Mouse (Mus musculus) intestine, embryonic 14.5 days (tissue): ENCODE measurements at regions not wholly inside any gene's neighbourhood (a gene's known extent, or its start where the extent isn't known, plus 50 kb on each side); places are given as distances from the start of the nearest gene placed in this dataset.

Experiments
- ATAC-seq: fragments of 200-750 bp; cut with Nextera tagmentation; replicated peaks from 2 replicates; pipeline ENCODE4 v1.8.0; 2017; ENCODE audit warnings: low read depth, moderate number of reproducible peaks, moderate TSS enrichment, moderate library complexity; ENCODE audit not compliant: low FRiP score, low TSS enrichment
- DNase-seq: peaks from one replicate; pipeline ENCODE4 v3.0.0-alpha.2; 2018; ENCODE audit warnings: low spot score
- H3K27ac ChIP-seq: fragments of 300-500 bp; sonication (generic); 2 replicates; pipeline ENCODE4 v1.5.1; 2014; ENCODE audit warnings: low read depth, mild to moderate bottlenecking, control low read depth
- H3K27me3 ChIP-seq: fragments of 300-500 bp; sonication (generic); replicated peaks from 2 replicates; pipeline ENCODE4 v1.6.1; 2014; ENCODE audit warnings: low read length, control low read depth; ENCODE audit not compliant: control insufficient read depth, insufficient read depth
- H3K36me3 ChIP-seq: fragments of 300-500 bp; sonication (generic); 2 replicates; pipeline ENCODE4 v1.6.1; 2014; ENCODE audit warnings: low read length, control low read depth; ENCODE audit not compliant: control insufficient read depth, insufficient read depth
- H3K4me1 ChIP-seq: fragments of 300-500 bp; sonication (generic); replicated peaks from 2 replicates; pipeline ENCODE4 v1.6.1; 2014; ENCODE audit warnings: low read length, control low read depth, mixed read lengths; ENCODE audit not compliant: control insufficient read depth, insufficient read depth
- H3K4me2 ChIP-seq: fragments of 300-500 bp; sonication (generic); 2 replicates; pipeline ENCODE4 v1.6.1; 2014; ENCODE audit warnings: low read length
- H3K4me3 ChIP-seq: fragments of 300-500 bp; sonication (generic); 2 replicates; pipeline ENCODE4 v1.5.1; 2014; ENCODE audit warnings: low read depth, low read length, control low read depth, mixed read lengths
- H3K9ac ChIP-seq: fragments of 300-500 bp; sonication (generic); 2 replicates; pipeline ENCODE4 v1.6.1; 2014; ENCODE audit warnings: mild to moderate bottlenecking, low read length
- H3K9me3 ChIP-seq: fragments of 300-500 bp; sonication (generic); 2 replicates; pipeline ENCODE4 v1.6.1; 2016; ENCODE audit warnings: low read length, control low read depth; ENCODE audit not compliant: control insufficient read depth
- WGBS: fragments of 180-500 bp; shearing (Covaris S2); extraction: QIAGEN DNeasy Blood & Tissue Kit; methylation state at CpG from one replicate; pipeline ENCODE4 v1.1.7; 2014; 5-methylcytosine and 5-hydroxymethylcytosine counted together

DNA sequence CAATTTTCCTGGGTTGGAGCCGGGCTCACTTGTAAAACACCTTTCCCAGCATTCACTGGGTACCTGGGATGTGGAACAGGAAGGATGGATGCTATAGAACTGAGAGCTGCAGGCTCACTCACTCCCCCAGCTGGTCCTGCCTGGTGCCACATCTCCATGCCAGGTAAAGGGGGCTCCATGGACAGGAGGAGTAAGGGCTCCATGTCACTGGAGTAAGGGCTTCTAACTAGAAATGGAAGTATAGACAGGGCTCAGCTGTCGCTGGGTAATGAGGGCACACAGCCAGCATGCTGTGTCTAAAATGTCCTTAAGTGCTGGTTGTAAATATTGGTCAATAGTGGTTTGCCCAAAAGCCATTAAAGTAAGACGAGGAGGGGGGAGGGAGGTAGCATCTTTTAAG is 99.4 kb upstream of the Gpr12 start:
- H3K9me3 ChIP-seq: no peaks in the 10 kb centered on the region
- no peak overlapping the region for H3K4me3 ChIP-seq
- H3K9ac ChIP-seq: no peak overlapping the region
- no peaks in the 10 kb centered on the region for H3K27me3 ChIP-seq
- DNase-seq (no peak), ATAC-seq (no peak)
- WGBS: 43% methylated on average over 3 of the region's 3 CpGs
- no peak overlapping the region; the same call in 1 of the 2 replicates for H3K27ac ChIP-seq
- no peaks in the 10 kb centered on the region for H3K36me3 ChIP-seq
- peaks cover 21% of the 10 kb centered on the region for H3K4me1 ChIP-seq
- no peak overlapping the region for H3K4me2 ChIP-seq

DNA sequence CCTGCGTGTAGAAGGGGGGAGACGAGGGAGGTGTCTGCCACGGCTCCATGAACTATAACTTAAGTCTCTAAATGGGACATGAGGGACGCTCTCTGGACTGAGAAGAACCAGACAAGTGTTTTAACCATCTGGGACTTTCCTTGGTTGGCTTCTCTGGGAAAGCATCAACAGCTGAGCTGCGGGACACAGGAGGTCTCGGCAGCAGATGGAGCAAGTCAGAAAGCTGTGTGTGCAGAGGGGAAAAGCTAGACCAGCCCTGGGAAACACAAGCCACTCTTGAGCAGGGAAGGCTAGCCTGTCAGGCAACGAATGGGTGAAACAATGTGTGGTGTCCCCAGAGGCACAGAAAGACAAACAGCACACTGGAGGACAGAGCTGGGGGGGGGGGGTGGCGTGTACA is 98.5 kb upstream of the Gpr12 start:
- Histone ChIP-seq H3K4me1 (peaks cover 21% of the 10 kb centered on the region), H3K27me3 (no peaks in the 10 kb centered on the region), H3K27ac (peak overlapping the region; percentile 58; the same call in 1 of the 2 replicates), H3K9ac (no peak overlapping the region), H3K9me3 (no peaks in the 10 kb centered on the region), H3K4me2 (no peak overlapping the region), H3K4me3 (no peak overlapping the region), H3K36me3 (no peaks in the 10 kb centered on the region)
- DNase-seq: no peak
- no peak for ATAC-seq
- 21% methylated on average over 7 of the region's 8 CpGs for WGBS

DNA sequence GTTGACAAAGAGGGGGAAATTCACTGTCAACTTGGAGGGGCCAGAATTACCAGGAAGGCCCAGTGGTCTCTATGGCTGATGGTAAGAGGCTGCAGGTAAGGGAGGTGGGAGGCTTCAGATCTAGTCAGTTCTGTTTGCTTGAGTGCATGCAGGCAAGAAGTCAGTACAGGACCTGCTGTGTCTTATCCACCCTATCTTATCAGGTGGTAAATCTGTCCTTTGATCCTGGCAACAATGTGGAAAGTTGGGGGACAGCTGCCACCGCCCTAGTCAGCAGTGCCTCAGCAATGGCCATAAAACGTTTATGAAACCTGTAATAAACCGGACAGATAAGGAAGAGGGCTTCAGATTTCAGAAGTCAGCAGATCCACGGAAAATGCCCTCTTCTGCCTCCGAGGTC is 97.9 kb upstream of the Gpr12 start:
- 21% methylated on average over 5 of the region's 5 CpGs for WGBS
- H3K9me3 ChIP-seq: no peaks in the 10 kb centered on the region
- peaks cover 21% of the 10 kb centered on the region for H3K4me1 ChIP-seq
- no peaks in the 10 kb centered on the region for H3K36me3 ChIP-seq
- H3K9ac ChIP-seq: no peak overlapping the region
- DNase-seq (peak; percentile 65), ATAC-seq (peak; percentile 52)
- no peak overlapping the region for H3K4me3 ChIP-seq
- H3K4me2 ChIP-seq: no peak overlapping the region
- peak overlapping the region; percentile 52; the same call in 1 of the 2 replicates for H3K27ac ChIP-seq
- no peaks in the 10 kb centered on the region for H3K27me3 ChIP-seq

DNA sequence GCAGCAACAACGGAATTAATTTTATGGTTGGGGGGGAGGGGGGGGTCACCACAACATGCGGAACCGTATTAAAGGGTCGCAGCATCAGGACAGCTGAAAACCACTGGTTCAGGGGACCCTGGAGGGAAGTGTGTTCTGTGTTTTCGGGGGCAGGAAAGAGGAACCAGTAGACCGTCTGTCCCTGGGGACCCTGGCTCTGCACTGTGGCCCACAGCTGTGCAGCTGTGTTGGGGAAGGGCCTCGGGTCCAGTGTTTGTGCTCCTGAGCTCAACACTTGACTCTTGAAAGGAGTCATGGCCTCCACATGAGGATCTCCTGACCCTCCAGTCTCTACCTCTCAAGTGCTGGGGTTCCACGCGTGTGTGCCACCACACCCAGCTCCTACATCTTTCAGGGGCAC is 96.5 kb upstream of the Gpr12 start:
- DNase-seq: no peak

DNA sequence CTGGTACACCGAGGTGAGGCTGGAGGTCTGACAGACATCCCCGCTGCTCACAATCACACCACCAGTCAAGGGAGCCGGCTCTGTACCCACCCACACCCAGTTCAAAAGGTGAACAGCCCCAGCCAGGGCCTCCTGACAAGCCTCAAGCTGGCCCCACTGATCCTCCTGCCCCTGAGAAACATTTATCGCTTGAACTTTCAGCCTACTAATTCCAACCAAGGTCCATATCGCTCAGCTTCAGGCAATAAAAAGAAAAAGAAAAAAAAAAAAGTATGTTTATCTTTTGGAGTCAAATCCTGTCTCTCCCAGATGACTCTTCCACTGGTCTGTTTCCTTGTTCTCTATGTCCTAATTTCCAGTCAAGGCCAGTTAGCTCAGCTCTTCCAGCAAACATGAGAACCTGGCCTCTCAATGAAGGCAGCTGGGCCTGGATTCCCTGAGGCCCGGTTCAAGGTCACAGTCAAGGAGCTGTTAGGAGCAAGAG is 94.2 kb upstream of the Gpr12 start:
- Histone ChIP-seq H3K27me3 (no peaks in the 10 kb centered on the region), H3K27ac (peak overlapping the region; percentile 80; the same call in 1 of the 2 replicates), H3K4me3 (no peak overlapping the region), H3K36me3 (no peaks in the 10 kb centered on the region), H3K9ac (no peak overlapping the region), H3K9me3 (no peaks in the 10 kb centered on the region), H3K4me1 (peaks cover 17% of the 10 kb centered on the region), H3K4me2 (no peak overlapping the region)
- 29% methylated on average over 6 of the region's 6 CpGs for WGBS
- DNase-seq: peak; percentile 76
- ATAC-seq: peak; percentile 73

More for the DNA sequence above, 96.5 kb upstream of the Gpr12 start:
- H3K36me3 ChIP-seq: no peaks in the 10 kb centered on the region
- H3K27me3 ChIP-seq: no peaks in the 10 kb centered on the region
- H3K27ac ChIP-seq: 0 out of 2 replicates have a peak overlapping the region, but pooled peaks have one; percentile 16
- H3K9me3 ChIP-seq: no peaks in the 10 kb centered on the region
- H3K9ac ChIP-seq: no peak overlapping the region
- H3K4me3 ChIP-seq: no peak overlapping the region
- H3K4me2 ChIP-seq: no peak overlapping the region
- H3K4me1 ChIP-seq: peaks cover 26% of the 10 kb centered on the region
- ATAC-seq: no peak
- WGBS: 76% methylated on average over 9 of the region's 9 CpGs

DNA sequence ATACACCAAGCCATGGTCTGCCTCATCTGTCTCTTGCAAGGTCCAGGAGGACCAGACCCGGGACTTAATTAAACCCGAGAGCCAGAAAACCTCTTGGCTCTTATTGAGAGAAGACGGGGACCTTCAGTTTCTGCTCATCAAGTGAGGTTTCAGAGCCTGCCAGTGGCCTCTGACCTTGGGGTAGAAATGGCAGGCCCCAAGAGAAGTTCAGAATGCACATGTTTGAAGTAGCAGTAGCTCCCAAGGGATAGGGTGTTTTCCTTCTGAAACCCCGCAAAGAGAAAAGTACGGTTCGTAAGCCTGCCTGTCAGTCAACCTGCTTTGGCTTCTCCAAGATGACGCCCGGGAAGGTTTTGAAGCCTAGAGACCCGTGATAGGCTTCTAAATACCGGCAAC is 93.7 kb upstream of the Gpr12 start:
- H3K27me3 ChIP-seq: no peaks in the 10 kb centered on the region
- H3K9ac ChIP-seq: no peak overlapping the region
- H3K36me3 ChIP-seq: no peaks in the 10 kb centered on the region
- DNase-seq: peak; percentile 65
- H3K4me3 ChIP-seq: no peak overlapping the region
- peak overlapping the region; percentile 80 for H3K27ac ChIP-seq
- 67% methylated on average over 10 of the region's 10 CpGs for WGBS
- no peak for ATAC-seq
- H3K4me1 ChIP-seq: peaks cover 15% of the 10 kb centered on the region
- H3K9me3 ChIP-seq: no peaks in the 10 kb centered on the region
- H3K4me2 ChIP-seq: no peak overlapping the region

DNA sequence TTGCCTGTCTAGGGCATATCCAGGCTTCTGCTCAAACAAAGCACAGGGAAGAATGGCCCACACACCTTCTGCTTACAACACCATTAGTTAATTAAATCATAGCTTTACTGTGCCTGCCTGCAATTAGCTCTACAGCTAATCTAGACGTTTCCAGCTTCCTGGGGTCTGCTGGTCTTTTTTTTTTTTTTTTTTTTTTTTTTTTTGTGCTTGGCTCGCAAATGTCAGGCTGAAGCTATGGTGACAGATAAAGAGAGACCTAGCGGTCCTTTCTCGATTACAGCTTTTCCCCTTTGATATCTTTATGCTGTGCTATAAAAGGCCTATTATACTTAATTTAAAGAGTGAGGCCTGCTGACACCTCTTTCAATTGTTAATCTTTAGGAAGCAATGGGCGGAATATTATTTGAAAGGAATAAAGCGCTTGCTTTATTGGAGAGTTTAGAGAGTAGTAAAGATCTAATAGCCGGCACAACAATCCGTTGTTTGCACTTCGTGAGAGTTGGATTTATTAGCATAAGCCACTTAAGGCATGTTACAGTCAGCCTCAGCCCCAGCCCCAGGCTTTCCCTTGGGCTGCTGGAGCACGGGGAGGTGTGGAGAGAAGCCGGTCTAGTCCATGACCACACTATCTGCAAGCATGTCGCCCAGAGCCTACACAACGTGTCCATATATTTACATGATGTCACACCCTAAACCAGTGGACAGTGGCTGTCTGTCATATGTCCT is 93.2 kb upstream of the Gpr12 start:
- Histone ChIP-seq H3K9me3 (no peaks in the 10 kb centered on the region), H3K4me2 (no peak overlapping the region), H3K4me1 (peaks cover 10% of the 10 kb centered on the region), H3K4me3 (no peak overlapping the region), H3K9ac (no peak overlapping the region), H3K27me3 (no peaks in the 10 kb centered on the region), H3K27ac (peak overlapping the region; percentile 80), H3K36me3 (no peaks in the 10 kb centered on the region)
- peak; percentile 58 for DNase-seq
- ATAC-seq: no peak
- WGBS: 48% methylated on average over 13 of the region's 13 CpGs

DNA sequence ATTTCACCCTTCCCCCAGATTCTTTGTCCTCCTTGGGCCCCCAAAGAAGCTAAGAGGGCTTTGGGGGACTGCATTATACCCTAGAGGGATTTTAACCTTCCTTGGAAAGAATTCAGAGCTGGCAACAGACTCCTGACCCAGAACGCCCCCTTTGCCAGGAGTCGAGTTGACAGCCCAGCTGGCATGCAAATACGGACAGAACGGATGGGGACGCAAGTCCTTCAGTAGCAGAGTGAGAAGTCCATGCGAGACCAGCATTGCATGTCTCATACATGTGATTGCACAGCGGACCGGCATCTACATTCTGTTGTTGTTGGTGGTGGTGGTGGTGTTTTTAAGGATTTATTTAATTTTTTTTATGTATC is 92.1 kb upstream of the Gpr12 start:
- Histone ChIP-seq H3K36me3 (no peaks in the 10 kb centered on the region), H3K4me1 (peaks cover 6% of the 10 kb centered on the region; the same call in 1 of the 2 replicates), H3K9ac (no peak overlapping the region), H3K4me2 (no peak overlapping the region), H3K27me3 (no peaks in the 10 kb centered on the region), H3K4me3 (no peak overlapping the region), H3K27ac (peak overlapping the region; percentile 71), H3K9me3 (0 out of 2 replicates have a peak, but pooled peaks cover 3% of the 10 kb centered on the region)
- ATAC-seq: no peak
- 85% methylated on average over 8 of the region's 8 CpGs for WGBS
- DNase-seq: no peak
